Mouse (Mus musculus) C2C12 (cell line): Measurements from ENCODE around the gene Klhl35.

Experiments used
- CTCF ChIP-seq: IDR thresholded peaks from one replicate; pipeline ENCODE4 v1.5.1; 2011; ENCODE audit not compliant: control insufficient read depth, insufficient read depth, insufficient read length
- FOSL1 ChIP-seq: IDR thresholded peaks from one replicate; pipeline ENCODE4 v1.8.0; 2011; ENCODE audit warnings: mild to moderate bottlenecking, low read length; ENCODE audit not compliant: poor library complexity, insufficient read depth, severe bottlenecking

DNA sequence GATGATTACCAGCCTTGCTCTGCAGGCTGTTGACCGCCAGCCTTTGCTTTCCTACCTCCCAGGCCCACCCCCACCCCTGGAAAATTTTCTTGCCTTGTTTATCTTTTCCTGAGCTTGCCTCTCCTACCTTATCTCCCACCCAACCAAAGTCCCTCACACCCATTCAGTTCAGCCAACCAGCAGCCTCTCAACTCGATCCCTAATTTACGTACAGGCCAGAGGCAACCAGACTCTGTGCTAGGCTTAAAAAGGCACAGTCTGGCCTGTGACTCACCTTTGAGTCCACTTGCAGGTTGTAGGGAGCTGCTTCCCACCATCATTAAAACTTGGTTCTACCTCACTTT is 51.0 kb downstream of the Klhl35 start:
- no peak for TF ChIP-seq CTCF
- no peak for TF ChIP-seq FOSL1
